Mouse (Mus musculus) thymus, postnatal 4 days (tissue): ENCODE data around the gene Lrit3.
A peak's percentile ranks its signal among the peaks of the same experiment; 100 is the strongest.
"Not testable (repeated sequence)": the region's sequence is repeated elsewhere in the genome, so short reads cannot be mapped to it uniquely, and the experiment has no call there.

Experiments
- DNase-seq: peaks from one replicate; pipeline ENCODE4 v3.0.0; 2021

The Lrit3 gene

DNA sequence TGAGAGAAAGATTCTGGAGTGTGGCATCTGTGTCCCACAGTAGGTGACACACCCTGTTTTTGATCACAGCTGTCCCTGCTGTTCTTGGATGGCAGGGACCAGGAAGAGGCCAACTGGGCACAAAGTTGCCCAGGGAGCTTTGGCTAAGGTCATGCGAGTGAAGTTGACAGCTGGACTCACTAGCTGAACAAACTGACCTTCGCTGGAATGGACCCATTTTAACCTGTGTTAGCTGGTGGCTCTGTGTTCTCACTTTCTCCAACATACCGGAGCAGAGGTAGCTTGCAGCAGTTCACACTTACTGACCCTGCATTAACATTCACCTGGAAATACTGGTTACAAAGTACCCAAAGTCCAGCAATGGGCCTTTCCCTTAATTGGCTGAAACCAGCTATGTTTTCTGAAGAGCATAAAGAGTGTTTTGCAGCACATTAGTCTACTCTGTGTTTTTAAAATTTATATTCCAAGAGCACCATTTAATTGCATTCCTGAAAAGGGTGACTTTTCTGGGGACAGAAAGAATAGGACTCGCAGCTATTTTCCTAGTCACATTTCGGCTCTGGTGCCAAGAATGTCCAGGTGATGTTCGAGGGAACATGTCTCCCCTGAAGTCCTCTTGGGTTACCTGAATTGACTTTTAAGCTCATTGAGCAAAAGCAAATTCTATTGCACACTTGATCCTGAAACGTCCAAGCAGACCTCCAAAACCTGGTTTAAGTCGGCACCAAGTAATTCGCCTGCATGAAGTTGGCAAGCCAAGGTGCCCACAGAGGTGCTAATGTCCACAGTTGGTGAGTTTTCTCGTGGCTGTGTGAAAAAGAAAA is 36.6 kb downstream of the Lrit3 start:
- no peak for DNase-seq

DNA sequence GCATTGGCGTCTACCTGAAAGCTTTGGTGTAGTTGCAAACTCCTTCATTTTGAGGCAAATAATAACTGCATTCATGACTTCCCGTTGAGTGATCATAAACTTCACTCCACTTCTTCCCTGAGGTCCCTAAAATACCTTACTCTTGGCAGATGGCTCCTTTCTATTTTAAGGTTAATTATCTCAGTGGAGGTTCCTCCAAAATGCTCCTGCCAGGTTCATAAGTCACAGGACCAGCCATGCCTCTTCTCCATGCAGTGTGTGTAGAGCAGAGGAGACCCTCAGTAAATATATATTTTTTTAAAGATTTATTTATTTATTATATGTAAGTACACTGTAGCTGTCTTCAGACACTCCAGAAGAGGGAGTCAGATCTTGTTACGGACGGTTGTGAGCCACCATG is 37.7 kb downstream of the Lrit3 start:
- no peak for DNase-seq

GRCm38 (mm10) chr3:129757599-129757998 is 46.2 kb downstream of the Lrit3 start:
- not testable (repeated sequence) for DNase-seq

GRCm38 (mm10) chr3:129754650-129755604 is 48.9 kb downstream of the Lrit3 start, which contains the start of gene Egf:
Gene Egf (minus strand): TSS chr3:129755316.
- DNase-seq: no peak

DNA sequence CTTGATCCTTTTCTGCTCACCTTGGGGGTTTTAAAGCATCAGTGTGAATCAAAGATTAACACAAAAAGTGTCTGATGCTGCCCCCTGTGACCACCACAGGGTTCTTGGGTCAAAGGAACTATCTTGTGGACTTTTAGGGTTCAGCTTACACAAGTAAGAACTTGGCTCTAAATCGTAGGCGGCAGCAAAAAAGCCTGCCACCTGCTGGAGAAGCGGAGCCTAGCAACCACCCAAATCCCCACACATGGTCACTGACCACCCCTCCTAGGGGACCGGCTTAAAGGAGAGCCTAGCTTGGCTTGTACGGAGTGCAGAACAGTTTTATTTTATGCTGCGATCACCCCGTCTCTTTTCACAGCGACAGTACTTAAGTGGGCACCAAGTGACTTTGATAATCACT is 59.0 kb downstream of the Lrit3 start:
- DNase-seq: peak; percentile 70

DNA sequence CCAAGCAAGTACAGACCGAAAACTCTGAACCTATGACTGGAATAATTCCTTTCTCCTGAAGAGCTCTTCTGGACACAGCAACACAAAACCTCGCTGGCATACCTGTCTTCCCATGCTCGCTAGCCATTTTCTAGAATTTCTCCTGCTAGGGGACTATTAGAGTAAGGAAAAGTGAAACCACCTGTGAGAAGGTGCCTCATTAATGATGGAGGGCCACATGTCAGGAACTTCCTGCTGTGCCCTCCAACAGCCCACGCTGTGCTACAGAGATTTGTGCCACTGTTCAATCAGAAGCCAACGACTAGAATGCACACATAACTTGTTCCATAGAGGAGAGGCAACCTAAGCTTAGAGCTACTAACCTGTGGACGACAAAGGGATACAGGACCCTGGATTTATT is 61.0 kb downstream of the Lrit3 start:
- DNase-seq: no peak

DNA sequence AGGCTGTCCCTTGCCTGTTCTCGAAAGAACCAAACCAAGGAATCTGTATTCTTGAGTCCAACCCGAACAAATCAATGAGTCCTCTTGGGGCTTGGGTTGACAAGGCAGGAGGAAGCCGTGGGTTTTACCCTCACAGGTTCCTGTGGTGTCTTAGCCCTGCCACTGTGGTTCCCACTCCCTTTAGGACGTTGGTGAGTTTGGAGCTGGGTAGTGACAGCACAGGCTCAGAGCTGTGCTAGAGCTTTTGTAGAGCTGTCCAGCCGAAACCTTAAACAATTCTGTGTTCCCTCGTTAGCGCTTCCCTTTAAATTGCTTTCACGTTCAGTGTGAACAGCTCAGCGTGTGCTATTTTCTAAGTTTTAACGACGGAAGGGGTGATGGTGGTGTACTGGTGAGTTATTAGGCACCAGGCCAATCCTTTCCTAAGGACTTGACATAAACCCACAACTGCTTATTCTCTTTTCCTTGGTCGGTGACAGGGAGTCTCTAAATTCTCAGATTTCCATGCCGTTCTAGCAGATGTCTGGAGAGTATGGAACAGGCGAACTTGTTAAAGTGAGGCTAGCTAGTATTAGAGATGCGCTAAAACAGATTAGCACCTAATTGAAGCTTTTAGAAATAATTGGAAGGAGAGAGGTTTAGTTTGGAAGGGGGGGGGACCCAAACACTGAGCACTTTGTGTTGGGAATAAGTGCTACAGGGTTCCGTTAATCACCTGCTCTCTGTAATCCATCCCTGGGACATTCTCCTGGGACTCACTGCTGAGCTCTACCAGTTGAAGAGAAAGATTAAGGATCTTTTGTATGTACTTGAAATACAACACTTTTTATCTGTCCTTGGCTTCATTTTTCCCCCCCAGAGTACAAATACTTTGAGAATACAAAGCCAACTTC is 65.3 kb downstream of the Lrit3 start:
- no peak for DNase-seq
